Mouse (Mus musculus) right cerebral cortex, adult 18-20 months (tissue): ENCODE results near the gene Pdlim1.

Source experiments
- DNase-seq: peaks from one replicate; pipeline ENCODE4 v3.0.0; 2022; ENCODE audit warnings: mixed read lengths

Pdlim1 gene

DNA sequence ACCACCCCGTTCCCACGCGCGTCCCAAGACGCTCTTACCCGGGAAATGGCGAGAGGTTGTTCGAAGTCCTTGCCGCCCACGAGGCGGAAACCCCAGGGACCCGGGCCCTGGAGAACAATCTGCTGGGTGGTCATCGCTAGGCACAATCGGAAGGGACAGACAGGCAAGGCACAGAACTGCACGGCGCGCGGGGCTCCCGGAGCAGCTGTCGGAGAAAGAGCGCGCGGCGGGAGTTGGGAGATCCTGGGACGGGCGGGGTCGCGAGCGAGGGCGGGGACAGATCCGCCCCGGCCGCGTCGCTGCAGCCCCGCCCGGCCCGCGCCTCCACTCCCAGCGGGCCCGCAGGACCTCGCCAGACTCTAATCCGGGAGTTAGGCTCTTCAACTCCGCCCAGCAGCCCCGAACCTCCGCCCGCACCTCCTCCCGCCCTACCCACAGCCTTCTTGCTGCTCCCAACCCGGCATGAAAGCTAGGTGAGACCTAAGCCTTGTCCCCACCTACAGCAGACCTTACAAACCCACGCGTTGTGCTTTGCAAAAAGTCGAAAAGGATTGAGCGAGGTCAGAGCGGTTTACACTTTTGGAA is at the start of gene Pdlim1:
Gene Pdlim1 (minus strand): TSS at position 535 of the 585 bp plus-strand sequence.
- DNase-seq = peak; percentile 27

DNA sequence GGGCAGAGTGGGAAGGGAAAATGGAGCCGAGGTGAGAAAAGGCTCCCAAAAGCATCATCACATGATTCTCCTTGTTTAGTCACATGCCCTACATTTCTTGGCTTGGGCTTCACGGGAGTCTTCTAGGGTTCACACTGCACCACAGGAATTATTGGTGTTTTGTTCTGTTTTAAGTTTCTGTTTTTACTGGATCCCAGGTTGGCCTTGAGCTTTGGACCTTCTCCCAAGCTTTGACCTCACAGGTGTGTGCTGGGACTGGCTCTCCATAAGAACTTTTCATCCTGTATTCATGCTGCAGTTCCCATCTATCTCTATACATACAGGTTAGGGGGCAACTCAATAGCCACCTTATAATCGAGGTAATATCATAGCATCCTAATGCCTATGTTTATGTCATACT is 47.6 kb upstream of the Pdlim1 start:
- DNase-seq = no peak

DNA sequence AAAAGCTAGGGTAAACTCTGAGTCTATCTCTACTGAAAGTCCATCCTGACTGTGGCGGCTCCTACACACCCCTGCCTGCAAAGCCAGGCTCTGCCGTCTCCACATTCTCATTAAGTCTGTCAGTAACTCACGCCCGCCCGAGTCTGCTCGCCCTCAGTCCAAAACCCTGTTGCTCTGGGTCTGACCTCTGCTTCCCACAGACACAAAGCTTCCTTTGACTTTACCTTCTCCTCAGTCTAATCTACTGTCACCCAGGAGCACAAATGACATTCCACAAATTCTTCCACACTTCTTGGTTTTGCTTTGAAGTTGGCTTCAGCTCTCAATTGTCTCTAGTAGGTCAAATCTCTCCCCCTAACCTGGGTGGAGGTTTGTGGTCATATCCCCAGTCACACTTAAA is 46.9 kb upstream of the Pdlim1 start:
- DNase-seq = no peak

DNA sequence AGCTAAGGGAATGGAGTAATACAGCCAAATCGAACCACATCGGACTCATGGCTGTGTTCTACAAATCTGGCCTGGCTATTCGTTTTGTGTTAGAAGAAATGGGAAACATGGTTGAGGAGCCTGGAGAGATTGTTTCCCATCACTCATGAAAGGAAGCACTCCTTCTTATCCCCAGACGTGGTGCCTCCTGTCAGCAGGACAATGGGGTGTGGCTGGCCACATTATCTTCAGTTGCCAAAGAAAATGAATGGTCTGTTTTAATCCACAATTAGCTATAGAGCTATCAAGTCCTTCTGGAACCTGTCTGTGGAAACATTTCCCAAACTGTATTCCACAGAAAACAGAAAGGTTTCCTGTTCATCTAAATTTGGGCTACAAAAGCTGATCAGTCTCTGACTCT is 45.4 kb upstream of the Pdlim1 start:
- DNase-seq = no peak

DNA sequence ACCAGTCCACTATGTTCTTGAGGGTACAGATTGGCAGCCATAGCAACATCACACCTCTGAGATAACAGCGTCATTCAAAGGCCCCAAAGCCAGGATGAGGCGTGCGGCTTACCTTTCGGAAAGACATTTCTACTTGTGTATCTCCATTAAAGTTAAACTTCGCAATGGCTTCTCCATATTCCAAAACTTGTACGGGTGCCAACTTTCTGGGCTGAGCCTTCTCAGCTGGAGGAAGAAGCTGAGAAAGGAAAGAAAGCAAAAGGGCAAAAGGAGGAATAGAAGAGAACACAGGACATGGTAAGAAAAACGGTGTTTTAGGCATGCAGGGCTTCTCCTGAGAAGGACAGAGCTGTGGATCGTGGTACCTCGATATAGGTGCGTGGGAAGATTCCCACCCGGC is 42.6 kb upstream of the Pdlim1 start:
- DNase-seq = no peak

DNA sequence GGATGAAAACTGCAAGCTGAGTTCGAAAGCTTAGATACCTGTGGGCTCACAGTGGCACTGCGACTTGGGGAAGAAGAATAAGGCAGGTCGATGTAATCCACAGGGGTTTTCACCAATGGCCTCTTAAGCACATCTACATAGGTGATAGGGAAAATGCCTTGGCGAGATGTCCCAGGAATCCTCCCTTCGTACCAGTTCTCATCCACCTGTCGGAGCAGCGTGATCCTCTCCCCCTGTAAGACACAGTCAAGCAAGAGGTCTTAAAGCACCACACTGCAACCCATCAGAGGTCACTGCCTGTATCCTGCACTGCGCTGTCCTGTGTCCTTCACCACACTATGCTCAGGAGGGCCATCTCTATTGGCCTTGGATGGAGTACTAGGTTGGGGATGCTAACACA is 40.0 kb upstream of the Pdlim1 start:
- no peak for DNase-seq

DNA sequence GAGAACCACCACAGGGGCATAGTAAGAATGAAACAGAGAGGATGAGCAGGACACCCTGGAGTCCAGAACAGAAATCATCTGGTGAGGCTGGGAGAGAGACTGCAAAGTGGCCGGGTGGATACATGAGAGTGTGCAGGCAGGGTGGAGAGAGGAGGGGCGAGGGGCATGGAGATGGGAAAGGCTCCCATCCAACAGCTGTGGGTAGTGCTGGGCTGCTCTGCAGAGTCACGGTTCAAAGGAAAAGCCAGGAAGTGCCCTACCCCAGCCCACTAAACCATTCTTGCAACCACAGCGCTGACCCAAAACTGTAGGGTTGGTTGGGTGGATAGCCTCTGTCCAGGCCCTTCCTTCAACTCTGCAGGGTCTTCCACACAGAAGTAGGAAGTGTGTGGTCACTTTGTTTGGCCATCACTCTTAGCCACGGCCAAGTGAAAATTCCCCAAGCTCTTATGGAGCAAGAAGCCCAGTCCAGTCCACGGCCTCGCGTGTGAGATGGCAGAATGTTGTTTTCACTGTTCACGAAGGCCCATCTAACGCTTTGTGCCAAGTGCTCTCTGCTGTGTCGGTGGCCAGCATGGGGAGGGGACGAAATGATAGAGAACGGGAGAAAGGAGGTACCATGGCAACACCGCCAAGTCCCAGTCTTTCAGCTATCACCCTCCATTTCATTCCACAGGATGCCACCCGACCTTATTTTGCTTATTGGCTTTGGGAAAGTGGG is 38.9 kb upstream of the Pdlim1 start:
- DNase-seq = no peak

- no peak for DNase-seq
Measured at GRCm38 (mm10) chr19:40309911-40310310, 38.3 kb upstream of the Pdlim1 start.

DNA sequence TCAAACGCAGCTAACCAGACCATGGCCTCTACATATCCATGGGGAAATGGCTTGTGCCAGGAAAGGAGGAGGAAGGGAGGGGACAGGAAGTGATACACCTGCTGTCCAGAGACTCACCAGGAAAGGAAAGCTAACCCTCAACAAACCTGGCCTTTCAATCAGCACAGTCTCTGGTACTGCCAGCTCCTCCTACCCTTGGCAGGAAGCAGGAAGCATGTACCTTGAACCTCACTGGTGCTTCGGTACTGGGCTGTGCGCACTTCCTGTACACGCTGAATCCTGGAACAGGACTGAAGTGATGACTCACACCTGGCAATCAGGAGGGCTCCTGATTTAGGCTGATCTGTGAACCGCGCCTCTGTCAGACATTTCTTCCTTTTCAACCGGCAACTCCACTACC is 35.9 kb upstream of the Pdlim1 start:
- DNase-seq = peak; percentile 66

- no peak for DNase-seq
Measured at GRCm38 (mm10) chr19:40306631-40307030, 35.0 kb upstream of the Pdlim1 start.

DNA sequence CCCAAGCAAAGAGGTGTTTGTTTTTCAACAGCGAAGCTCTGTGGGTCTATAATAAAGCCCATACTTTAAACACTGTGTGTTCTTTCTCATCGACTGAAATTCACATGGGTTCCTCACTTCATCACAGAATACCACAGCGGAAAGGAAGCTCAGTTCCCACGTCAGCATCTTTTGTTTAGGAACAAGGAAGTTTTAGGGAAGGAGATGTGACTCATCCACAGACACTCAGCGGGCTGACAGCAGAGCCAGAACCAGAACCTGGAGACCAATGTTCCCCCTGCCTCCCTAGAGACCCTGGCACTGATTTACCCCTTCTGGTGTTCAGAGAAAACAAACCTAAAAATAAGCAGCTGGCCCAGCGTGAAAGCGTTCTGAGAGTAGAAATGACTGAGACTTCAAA is 33.8 kb upstream of the Pdlim1 start:
- DNase-seq = no peak

- DNase-seq = peak; percentile 59
Measured at GRCm38 (mm10) chr19:40302916-40303315, 31.3 kb upstream of the Pdlim1 start.

GRCm38 (mm10) chr19:40302477-40302876 is 30.8 kb upstream of the Pdlim1 start:
- DNase-seq = no peak

- peak; percentile 69 for DNase-seq
Measured at GRCm38 (mm10) chr19:40299983-40300759, 28.5 kb upstream of the Pdlim1 start.

GRCm38 (mm10) chr19:40299182-40299581 is 27.5 kb upstream of the Pdlim1 start:
- DNase-seq = peak; percentile 62

- DNase-seq = peak; percentile 86
Measured at GRCm38 (mm10) chr19:40298574-40298973, 26.9 kb upstream of the Pdlim1 start.

GRCm38 (mm10) chr19:40297798-40298144 is 26.1 kb upstream of the Pdlim1 start:
- no peak for DNase-seq

- DNase-seq = no peak
Measured at GRCm38 (mm10) chr19:40297078-40297797, 25.6 kb upstream of the Pdlim1 start.

DNA sequence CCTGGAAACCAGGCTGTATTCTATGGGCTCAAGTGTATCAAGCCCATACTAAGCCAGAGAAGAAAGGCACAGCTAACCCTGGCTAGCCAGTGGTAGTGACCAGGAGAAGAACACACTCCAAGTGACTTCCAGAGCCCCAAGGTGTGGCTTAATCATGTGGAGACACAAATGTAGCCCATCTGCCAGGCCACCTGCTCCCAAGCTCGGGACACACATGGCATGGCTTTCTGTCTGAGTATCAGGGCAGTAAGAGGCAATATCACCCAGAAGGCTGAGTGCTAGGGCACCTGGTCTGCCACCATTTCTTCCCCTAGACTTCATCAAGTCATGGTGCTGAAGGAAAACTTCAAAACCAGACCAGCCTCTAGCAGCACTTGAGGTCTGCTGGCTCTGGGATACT is 22.6 kb upstream of the Pdlim1 start:
- no peak for DNase-seq

GRCm38 (mm10) chr19:40293791-40294190 is 22.1 kb upstream of the Pdlim1 start:
- DNase-seq = no peak

GRCm38 (mm10) chr19:40290099-40290724 is 18.6 kb upstream of the Pdlim1 start:
- no peak for DNase-seq

DNA sequence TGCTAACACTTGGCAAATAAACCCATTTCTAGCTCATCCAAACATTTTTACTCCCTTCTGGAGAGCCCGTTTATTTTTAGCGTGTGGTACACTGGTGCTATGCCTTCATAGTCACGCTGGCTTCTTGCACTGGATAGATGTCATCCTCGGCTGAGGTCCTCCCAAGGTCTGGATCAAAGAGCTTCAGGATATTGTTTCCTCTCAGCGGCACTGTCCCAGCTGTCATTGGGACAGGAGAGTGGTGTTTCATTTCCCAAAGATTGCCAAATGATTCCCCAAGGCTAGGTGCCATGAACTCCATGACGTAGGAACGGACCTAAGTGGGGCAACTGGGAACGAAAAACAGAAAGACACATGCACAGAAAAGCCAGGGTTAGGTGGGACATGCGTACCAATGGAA is 16.8 kb upstream of the Pdlim1 start:
- no peak for DNase-seq

DNA sequence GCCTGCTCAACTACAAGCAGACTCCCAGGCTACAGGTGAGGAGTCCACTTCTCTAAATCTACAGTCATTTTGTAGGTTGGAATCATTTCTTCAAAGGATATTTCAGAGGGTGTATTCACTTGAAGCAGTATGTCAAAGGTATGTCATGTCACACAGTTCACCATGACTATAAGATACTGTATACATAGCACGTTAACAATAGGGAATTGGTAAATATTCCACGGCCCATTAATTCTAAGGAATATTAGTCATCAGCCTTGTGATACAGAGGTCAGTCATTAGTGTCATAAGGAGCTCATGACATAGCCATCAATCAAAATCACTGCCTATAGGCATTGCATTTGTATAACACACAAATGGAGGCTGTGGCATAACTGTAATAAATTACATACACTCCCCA is 13.1 kb upstream of the Pdlim1 start:
- DNase-seq = no peak
